Mouse (Mus musculus) embryonic facial prominence, embryonic 12.5 days (tissue): ENCODE data around the gene Gemin5. TPM values are rescaled to one million over a fixed set of nuclear protein-coding genes. Genes with fewer than 3 reads are reported as not detected.

ENCODE experiments used
- ATAC-seq: fragments of 200-750 bp; cut with Nextera tagmentation; 2 replicates; pipeline ENCODE4 v1.8.0; 2017; ENCODE audit not compliant: insufficient number of reproducible peaks, insufficient read depth, low FRiP score, low TSS enrichment
- H3K27ac ChIP-seq: fragments of 300-500 bp; sonication (generic); 2 replicates; pipeline ENCODE4 v1.5.1; 2016; ENCODE audit warnings: mild to moderate bottlenecking
- H3K27me3 ChIP-seq: fragments of 300-500 bp; sonication (generic); 2 replicates; pipeline ENCODE4 v1.6.1; 2016; ENCODE audit warnings: mild to moderate bottlenecking, moderate library complexity
- H3K36me3 ChIP-seq: fragments of 300-500 bp; sonication (generic); 2 replicates; pipeline ENCODE4 v1.6.1; 2016; ENCODE audit warnings: mild to moderate bottlenecking
- H3K4me1 ChIP-seq: fragments of 300-500 bp; sonication (generic); 2 replicates; pipeline ENCODE4 v1.6.1; 2016
- H3K4me2 ChIP-seq: fragments of 300-500 bp; sonication (generic); replicated peaks from 2 replicates; pipeline ENCODE4 v1.6.1; 2016; ENCODE audit warnings: mild to moderate bottlenecking, moderate library complexity
- H3K4me3 ChIP-seq: fragments of 300-500 bp; sonication (generic); 2 replicates; pipeline ENCODE4 v1.5.1; 2016; ENCODE audit warnings: mild to moderate bottlenecking
- H3K9ac ChIP-seq: fragments of 300-500 bp; sonication (generic); 2 replicates; pipeline ENCODE4 v1.6.1; 2016; ENCODE audit warnings: mild to moderate bottlenecking, moderate library complexity
- H3K9me3 ChIP-seq: fragments of 300-500 bp; sonication (generic); 2 replicates; pipeline ENCODE4 v1.6.1; 2016; ENCODE audit warnings: mild to moderate bottlenecking, moderate library complexity
- WGBS: fragments of 180-500 bp; shearing (Covaris S2); methylation state at CpG from one replicate; pipeline ENCODE4 v1.1.7; 2016; 5-methylcytosine and 5-hydroxymethylcytosine counted together
- polyA plus RNA-seq: library from polyadenylated mRNA; unstranded; fragments of >200 nt; fragmentation: Nextera tagmentation; extraction: Ambion mirVana; gene quantifications from 2 replicates; pipeline ENCODE4 v1.2.1, GENCODE M21; 2016

Gemin5 gene
- polyA plus RNA-seq, 1 experiment from 2014 or later = 29.8 TPM

DNA sequence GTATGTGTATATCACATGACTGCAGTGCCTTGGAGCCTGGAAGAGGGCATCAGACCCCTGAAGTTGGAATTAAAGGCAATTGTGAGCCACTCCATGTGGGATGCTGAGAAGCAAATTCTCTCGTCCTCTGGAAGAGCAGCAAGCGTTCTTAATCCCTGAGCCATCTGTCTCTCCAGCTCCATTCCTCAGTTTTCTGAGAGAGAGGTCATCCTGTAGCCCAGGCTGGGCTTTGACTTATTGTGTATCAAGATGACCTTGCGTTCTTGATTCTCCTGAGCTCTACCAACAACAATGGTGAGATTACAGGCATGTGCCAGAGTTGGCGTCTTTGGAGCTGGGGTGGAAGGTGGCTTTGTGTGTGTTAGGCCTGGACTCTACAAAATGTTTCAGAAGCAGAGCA, 73.6 kb downstream of the Gemin5 start:
- H3K27me3 ChIP-seq = peaks cover 22% of the 10 kb centered on the region
- H3K4me3 ChIP-seq = no peak overlapping the region
- peaks cover 8% of the 10 kb centered on the region; the same call in 1 of the 2 replicates for H3K4me1 ChIP-seq
- no peak overlapping the region for H3K9ac ChIP-seq
- H3K4me2 ChIP-seq = no peak overlapping the region
- no peaks in the 10 kb centered on the region for H3K36me3 ChIP-seq
- no peaks in the 10 kb centered on the region for H3K9me3 ChIP-seq
- WGBS = 69% methylated on average over 4 of the region's 4 CpGs
- H3K27ac ChIP-seq = no peak overlapping the region
- ATAC-seq = no peak

DNA sequence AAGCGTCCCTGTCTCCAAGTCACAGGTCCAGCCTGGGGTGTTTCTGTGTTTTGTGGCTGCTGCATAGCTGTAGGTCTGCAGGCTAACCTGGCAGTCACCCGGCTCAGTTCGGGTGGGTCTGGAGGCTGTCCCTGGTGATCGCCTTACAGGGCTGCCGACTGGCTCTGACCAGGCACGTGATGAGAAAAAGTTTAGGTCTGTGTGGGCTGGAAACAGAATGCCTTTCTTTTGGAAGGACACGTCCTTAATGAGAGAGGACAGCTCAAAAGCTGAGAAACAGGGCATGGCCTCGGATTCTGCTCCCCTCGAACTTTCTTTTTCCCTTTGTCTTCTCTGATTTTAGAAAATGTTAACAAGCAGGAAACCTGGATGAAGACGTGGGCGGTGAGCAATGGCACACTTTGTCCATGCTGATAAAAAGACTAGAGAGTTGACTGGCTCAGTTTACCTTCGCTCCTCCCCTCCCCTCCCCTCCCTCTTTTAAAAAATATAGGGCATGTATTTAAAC, 75.3 kb downstream of the Gemin5 start, which contains the start of gene Gm12248:
TSS of gene Gm12248 (minus strand) at position 114 of the 508 bp plus-strand sequence.
- Histone ChIP-seq H3K4me3 (no peak within 1 kb of the TSS), H3K9ac (no peak within 1 kb of the TSS), H3K36me3 (no peaks in the 10 kb centered on the region), H3K27ac (no peak within 1 kb of the TSS), H3K4me2 (peak within 1 kb of the TSS; percentile 27), H3K4me1 (peaks cover 8% of the 10 kb centered on the region; the same call in 1 of the 2 replicates), H3K9me3 (no peaks in the 10 kb centered on the region), H3K27me3 (peaks cover 15% of the 10 kb centered on the region)
- 15% methylated on average over 12 of the region's 12 CpGs for WGBS
- ATAC-seq = peak; percentile 69; the same call in 1 of the 2 replicates

DNA sequence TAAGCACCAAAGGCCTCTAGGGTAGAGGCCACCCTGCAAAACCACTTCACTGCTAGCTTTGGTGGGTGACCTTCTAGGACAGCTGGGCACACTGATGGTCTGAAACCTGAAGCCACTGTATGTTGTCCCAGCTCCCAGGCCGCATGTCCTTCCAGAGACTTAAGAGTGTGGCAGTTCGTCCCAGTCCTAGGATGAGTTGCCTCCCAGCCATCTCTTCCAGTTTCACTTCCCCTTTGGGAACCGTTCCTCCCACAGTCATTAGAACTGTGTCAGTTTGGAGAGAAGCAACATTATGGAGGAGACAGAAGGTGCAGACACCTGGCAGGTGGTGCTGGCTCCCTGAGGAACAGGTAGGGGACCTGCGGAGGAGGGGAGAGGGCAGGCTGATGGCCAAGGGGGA, 75.8 kb downstream of the Gemin5 start:
- no peak overlapping the region for H3K9ac ChIP-seq
- H3K27ac ChIP-seq = no peak overlapping the region
- peaks cover 12% of the 10 kb centered on the region for H3K27me3 ChIP-seq
- ATAC-seq = no peak
- WGBS = 43% methylated on average over 4 of the region's 4 CpGs
- H3K4me1 ChIP-seq = peaks cover 5% of the 10 kb centered on the region; the same call in 1 of the 2 replicates
- H3K9me3 ChIP-seq = no peaks in the 10 kb centered on the region
- no peaks in the 10 kb centered on the region for H3K36me3 ChIP-seq
- no peak overlapping the region for H3K4me3 ChIP-seq
- H3K4me2 ChIP-seq = peak overlapping the region; percentile 27

DNA sequence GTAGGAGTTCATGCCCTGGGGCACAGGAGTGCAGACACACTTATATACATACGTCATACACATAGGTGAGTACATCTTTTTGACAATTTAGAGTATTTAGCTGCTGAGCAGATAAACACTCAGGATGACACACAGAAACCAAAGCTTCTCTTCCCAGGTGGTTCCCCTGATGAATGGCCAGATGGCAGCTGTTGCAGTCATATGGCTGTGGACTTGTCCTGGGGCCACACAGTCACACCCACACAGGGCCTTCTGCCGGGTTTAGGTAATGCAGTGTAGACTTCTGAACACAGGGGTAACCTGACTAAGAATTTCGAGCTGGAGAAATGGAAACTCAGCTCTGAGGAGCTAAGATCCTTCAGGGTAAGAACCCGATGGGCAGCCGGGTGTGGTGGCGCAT, 86.6 kb downstream of the Gemin5 start:
- Histone ChIP-seq H3K4me3 (no peak overlapping the region), H3K27me3 (no peaks in the 10 kb centered on the region), H3K27ac (no peak overlapping the region), H3K9ac (no peak overlapping the region), H3K9me3 (no peaks in the 10 kb centered on the region), H3K36me3 (no peaks in the 10 kb centered on the region), H3K4me1 (no peaks in the 10 kb centered on the region), H3K4me2 (no peak overlapping the region)
- no peak for ATAC-seq
- 89% methylated on average over 6 of the region's 6 CpGs for WGBS

DNA sequence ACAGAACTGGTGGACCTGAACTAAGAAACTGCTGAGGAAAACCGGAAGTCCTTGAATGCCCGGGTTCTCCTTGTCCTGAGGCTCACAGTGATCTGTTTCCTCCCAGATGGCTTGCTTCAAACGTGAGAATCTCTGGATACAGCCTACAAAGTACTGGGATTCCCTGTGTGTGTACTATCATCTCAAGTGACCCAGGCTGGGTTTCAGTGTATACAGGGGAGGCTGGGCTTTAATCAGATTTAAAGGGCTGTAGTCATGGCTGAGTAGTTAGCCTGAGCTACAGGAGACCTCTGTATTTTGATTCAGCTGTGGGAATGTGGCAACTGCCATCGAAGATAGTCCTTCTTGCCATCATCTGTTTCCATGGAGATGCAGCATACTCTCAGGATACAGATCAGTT, 91.1 kb downstream of the Gemin5 start:
- ATAC-seq = no peak
- WGBS = 75% methylated on average over 4 of the region's 4 CpGs
- Histone ChIP-seq H3K36me3 (no peaks in the 10 kb centered on the region), H3K27me3 (no peaks in the 10 kb centered on the region), H3K9me3 (no peaks in the 10 kb centered on the region), H3K4me3 (no peak overlapping the region), H3K9ac (no peak overlapping the region), H3K27ac (no peak overlapping the region), H3K4me1 (no peaks in the 10 kb centered on the region), H3K4me2 (no peak overlapping the region)

DNA sequence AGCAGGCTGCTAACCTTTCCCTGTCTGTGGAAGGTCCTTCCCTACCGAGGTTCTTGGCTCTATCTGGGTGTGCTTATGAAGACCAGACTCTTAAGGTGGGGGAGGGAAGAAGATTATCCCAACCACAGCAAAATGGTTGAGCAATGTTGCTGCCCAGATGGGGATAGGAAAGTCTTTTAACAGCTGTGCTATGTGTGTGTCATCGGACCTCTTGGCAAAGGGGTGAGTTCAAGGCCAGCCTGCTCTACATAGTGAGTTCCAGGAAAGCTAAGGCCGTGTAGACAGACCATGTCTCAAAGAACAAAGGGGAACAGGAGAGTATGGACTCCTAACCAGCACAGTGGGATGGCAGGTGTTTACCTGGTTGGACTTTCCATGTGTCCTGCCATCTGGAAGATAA, 95.4 kb downstream of the Gemin5 start:
- Histone ChIP-seq H3K4me2 (no peak overlapping the region), H3K4me3 (no peak overlapping the region), H3K27me3 (no peaks in the 10 kb centered on the region), H3K9me3 (no peaks in the 10 kb centered on the region), H3K27ac (no peak overlapping the region), H3K4me1 (no peaks in the 10 kb centered on the region), H3K36me3 (no peaks in the 10 kb centered on the region), H3K9ac (no peak overlapping the region)
- no peak for ATAC-seq
- 81% methylated on average over 3 of the region's 3 CpGs for WGBS

Other genes with a start within 250 kb of the Gemin5 start
- gene Larp1, start 159.5 kb downstream of the Gemin5 start, polyA plus RNA-seq = 17.5 and 23.7 TPM in 2 replicates
- gene Gm12248, start 75.4 kb downstream of the Gemin5 start, polyA plus RNA-seq = not detected in 2 replicates
- gene Cnot8, start 64.4 kb downstream of the Gemin5 start, polyA plus RNA-seq = 103 TPM in 2 replicates
- gene Mrpl22, start 3.1 kb upstream of the Gemin5 start, polyA plus RNA-seq = 125 and 126 TPM in 2 replicates
- gene Igtp, start 31.0 kb upstream of the Gemin5 start, polyA plus RNA-seq = 2.7 and 2.9 TPM in 2 replicates
- 0.56 and 1.2 TPM in 2 replicates for gene Irgm2, start 31.1 kb upstream of the Gemin5 start, polyA plus RNA-seq
- gene 4930438A08Rik, start 106.3 kb upstream of the Gemin5 start, polyA plus RNA-seq = 0.08 TPM in 1 of 2 replicates, not detected in the other
- gene Zfp692, start 138.5 kb upstream of the Gemin5 start, polyA plus RNA-seq = 27.4 and 29.7 TPM in 2 replicates
- 38.7 and 40.8 TPM in 2 replicates for gene Zfp672, start 161.8 kb upstream of the Gemin5 start, polyA plus RNA-seq
- 38.2 and 40.6 TPM in 2 replicates for gene Sh3bp5l, start 162.2 kb upstream of the Gemin5 start, polyA plus RNA-seq
- not detected in 2 replicates for gene Lypd8, start 210.5 kb upstream of the Gemin5 start, polyA plus RNA-seq